Mouse (Mus musculus) retina, postnatal 1 day (tissue): Measurements from ENCODE around the gene Itpka.

Experiments
- DNase-seq: peaks from one replicate; pipeline ENCODE4 v3.0.0-alpha.2; 2012

Itpka gene

DNA sequence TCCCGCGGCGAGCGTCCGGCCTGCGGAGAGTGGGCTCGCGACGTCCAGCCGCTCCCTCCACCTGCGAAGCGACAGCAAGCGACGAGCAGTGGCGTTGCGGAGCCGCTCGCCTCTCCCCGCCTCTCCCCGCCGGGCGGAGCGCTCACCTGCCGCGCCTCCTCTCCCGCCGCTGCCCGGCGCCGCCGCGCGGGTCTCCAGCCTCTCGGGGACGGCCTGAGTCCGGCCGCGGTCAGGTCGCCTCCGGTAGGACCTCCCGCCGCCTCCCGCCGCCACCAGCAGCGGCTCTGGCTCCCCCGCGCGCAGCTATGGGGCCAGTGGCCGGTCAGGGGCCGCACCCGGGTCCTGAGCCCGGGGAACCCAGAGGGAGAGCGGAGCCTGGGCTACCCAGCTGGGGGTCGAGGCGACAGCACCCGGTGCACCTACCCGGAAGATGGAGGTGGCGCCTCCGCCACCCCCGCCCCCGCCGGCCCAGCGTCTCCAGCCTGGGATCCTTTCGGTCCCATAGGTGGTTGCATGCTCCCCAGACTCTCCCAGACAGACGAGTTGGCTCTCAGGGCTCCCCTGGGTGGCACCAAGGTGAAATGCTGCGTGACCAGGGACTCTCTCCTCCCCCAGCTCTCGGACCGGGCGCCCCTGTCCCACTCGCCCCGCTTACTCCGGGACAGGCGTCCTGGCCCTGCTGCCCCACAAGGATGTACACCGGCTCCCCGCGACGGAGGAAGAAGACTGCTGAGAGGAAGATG lies 16.1 kb downstream of the Itpka start:
- DNase-seq = peak; percentile 64

DNA sequence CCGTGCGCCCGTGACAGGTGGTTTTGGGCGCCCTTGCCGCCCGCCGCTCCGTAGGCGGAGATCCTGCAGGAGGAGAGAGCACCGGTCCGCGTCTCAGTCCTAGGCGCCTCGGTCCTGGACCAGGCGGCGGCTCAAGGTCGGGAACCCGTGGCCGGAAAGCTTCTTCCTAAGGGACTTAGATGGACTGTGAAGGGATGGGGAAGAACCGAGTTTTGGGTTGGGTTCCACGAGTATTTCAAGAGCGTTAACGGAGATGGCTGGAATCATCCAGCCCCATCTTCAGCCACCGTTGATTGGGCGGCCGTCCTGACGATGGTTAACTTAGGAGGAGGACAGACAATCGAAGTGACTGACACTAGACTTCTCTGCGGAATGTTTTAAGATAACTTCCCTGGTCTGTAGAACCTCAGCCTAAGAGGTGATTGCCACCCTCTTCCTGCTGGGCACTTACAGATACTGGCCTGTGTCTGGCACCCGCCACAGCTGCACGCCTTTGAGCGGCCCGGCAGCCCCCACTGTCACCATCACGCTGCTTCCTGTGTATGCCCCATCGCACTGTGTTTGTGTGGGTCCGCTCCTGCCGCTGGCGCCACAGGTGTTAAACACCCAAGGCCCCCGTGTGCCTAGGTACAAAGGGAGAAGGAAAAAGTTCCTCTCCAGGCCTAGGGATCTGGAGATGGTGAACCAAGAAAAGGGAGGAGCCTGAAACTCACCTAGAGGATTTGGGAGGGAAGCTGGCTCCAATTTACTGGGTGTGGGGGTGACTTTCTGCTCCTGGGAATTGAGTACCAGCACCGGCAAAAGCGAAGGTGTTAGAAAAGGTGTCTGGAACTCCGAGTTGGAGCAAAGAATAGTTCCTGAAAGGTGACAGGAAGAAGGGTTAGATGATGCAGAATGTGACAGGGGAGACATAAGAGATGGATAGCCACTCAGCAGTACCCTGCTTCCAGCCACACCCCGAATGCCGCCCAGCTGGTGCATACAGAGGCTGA lies 17.0 kb downstream of the Itpka start:
- DNase-seq = peak; percentile 14

DNA sequence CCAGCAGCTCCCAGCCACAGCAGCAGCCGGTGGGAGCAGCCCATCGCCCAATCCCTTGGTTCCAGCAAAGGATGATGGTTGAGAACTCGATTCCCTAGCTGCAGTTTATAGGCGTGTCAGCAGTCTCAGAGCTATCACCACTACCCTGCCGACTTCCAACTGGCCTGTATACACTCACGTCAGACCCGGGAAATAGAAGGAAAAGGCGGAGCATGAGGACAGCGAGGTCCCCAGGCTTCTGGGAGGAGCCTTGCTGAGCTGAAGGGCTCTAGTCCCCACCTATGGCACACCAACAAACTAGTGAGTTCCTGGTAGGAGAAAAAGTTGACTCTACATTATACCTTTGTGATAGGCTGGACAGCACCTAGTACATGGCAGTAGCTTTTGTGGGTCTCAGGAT lies 18.1 kb downstream of the Itpka start, which contains the start of gene Ltk:
Gene Ltk (minus strand): TSS at position 181 of the 400 bp plus-strand sequence.
- DNase-seq = peak; percentile 6

DNA sequence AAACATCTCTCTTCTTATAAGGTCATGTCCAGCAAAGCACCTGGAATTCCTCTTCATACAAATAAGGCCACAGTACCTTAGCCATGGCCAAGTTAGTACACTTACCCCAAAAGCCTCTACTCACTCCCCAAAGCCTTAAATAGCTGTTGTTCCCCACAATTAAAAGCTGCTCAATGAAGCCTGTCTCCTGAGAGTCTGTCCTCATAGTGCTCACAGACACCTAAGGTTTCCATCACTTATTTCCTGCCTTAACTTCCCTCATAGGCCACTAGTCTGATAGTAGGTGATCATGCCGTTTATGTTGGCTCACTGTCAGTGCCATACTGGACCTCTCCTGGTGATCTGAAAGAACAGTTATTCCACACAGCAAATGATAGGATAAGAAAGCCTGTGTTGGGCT lies 20.1 kb downstream of the Itpka start:
- DNase-seq = no peak

DNA sequence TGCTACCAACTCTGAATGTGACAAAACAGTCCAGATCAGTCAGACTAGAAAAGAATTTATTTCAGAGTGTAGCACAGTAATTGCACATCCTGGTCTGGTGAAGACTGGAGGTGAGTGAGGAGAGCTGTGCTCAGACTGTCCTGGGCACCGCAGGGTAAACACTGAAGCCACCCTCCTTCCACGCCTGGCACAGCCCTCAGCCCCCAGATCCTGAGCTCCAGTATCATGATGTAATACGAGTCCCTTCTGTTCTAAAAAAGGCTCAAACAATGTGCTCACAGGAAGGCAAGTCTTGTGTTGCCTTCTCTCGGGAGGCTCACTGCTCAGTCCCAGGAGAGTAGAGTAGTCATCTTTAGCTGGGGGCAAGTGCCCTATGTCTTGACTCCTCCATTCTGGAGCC lies 21.8 kb downstream of the Itpka start:
- no peak for DNase-seq

DNA sequence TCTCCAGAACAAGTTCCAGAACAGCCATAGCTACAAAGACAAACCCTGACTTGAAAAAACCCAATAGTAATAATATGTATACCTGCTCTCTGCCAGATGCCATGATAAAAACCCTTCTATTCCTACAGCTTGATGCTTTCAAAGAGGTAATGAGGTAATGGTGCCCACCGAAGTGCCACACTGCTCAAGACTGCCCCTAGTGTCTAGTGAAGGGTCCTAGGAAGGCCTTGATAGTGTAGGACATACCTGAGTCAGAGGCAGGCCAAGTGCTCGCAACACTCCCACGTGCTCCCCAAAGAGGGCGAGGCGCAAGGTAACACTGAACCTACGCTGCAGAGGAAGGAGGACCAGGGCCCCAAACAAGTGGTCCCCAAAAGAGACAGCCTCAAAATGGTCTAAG lies 25.1 kb downstream of the Itpka start:
- DNase-seq = peak; percentile 23

DNA sequence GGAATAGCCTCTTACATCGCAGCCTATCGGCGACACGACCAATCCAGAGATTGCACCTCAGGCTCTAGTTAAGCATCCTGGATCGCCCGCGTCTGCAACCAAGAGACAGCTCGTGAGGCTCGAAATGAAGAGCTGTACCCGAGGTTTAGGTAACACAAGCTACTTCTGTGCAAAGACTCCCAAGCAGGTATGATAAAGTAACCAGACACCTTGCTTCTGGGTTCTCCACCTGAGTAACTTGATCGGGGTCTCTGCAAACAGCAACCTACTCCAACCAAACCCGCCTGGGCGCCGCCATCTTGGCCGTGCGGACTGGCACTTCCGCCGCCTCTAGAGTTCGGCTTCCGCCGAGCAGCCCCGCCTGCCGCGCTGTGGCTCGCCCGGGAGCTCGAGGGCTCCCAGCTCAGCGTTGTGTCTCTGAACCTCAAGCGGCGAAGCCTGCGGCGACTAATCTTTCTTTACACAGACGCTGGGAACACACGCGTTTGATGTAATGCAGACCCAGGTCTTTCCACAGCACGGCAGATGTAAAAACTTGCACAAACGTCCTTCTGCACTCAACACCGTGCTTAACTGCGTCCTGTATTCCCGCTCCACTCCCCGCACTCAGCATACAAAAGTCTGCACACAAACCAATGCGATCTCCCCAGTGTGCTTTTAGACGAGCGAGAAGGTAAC lies 45.2 kb downstream of the Itpka start, which contains the start of gene Rpap1:
Gene Rpap1 (minus strand): TSS at position 332 of the 678 bp plus-strand sequence.
- DNase-seq = peak; percentile 90

DNA sequence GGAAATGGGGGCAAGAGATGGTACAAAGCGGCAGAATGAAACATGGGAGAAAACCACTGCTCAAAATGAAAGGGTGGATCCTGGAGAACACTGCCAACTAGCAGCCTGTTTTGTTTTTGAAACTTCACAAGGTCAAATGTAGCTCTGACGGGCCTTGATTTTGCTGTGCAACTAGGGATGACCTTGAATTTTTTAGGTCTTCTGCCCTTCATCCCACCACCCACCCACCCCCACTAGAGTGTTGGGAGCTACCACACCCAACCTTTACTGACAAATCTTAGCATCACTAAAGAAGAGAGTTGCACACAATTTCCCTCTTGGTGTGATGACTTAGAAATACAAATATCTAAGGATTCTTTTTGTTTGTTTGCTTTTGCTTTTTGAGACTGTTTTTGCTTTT lies 47.9 kb downstream of the Itpka start:
- DNase-seq = no peak

DNA sequence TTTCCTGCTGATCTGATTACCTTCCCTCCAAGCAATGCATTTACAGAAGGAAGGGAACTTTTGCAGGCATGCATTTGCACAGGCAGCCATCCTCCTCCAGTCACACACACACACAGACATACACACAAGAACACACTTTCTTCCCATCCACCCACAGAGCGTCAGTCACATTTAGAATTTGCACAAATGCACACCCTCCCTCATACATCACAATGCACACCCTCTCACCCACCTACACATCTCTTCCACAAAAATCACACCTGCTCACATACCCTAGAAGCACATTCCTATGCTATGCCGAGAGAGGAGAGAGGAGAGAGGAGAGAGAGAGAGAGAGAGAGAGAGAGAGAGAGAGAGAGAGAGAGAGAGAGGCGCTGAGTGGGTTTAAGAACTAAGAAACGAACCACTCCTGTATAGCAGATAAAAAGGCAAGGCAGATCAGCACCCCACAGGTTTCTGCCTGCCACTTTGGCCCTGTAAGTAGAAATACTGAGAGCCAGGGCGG lies 55.2 kb downstream of the Itpka start, which contains the start of gene Tyro3:
Gene Tyro3 (plus strand): TSS at position 455 of the 505 bp plus-strand sequence.
- no peak for DNase-seq

DNA sequence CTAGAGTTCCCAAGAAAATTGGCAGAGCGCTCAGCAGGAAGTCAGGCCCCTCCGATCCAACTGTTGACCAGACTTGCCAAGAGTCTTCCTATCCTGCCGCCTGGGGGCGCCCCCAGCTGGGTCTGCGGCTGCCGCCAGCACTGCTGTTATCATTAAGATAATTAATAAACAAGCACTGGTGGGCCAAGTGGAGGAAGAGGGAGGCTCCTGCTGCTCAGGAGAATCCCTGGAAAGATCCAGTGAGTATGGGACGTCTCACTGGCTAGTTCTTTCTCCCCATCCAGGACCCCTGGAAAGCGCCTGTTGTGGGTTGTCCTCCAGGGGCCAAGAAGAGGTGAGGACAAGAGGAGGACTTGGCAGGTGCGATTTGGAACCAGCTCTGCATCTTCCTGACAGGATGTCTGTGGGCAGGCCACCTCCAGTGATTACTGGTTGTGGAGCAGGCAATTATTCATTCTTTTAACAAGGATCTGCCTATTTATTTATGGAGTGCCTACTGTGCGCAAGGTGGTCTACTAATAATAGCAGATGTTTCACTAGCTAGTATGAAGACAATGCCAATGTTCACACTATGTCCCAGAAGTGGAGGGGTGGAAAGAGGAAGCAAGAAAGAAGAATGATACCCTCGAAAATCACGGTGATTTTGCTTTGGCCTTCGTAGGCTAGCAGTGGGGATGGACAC lies 56.2 kb downstream of the Itpka start:
- DNase-seq = peak; percentile 82

DNA sequence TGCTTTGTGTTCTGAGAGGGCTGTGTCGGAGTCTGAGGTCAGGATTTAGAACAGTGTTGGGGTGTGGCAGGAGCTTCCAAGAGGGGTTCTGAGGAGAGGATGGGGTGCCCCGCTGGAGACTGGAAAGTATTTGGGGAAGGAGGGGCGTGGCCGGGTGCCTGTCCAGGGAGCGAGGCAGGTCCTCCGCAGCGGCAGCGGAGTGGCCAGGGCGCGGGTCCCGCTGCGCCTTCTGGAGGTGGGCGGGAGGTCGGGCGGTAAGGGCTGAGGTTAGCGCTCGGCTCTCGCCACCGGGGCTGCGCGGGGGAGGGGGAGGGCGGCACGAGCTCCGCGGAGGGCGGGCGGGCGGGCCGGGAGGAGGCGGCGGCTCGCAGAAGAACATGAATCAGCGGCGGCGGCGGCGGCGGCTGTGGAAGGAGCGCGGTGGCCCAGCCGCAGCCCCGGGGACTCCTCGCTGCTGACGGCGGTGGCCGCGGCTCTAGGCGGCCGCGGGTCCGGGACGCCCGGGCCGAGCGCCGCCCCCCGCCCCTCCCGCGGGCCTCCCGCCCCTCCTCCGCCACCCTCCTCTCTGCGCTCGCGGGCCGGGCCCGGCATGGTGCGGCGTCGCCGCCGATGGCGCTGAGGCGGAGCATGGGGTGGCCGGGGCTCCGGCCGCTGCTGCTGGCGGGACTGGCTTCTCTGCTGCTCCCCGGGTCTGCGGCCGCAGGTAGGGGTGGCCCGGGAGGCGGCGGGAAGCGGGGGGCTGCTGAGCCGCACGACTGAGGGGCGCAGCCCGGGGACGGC lies 57.2 kb downstream of the Itpka start:
- peak; percentile 70 for DNase-seq

DNA sequence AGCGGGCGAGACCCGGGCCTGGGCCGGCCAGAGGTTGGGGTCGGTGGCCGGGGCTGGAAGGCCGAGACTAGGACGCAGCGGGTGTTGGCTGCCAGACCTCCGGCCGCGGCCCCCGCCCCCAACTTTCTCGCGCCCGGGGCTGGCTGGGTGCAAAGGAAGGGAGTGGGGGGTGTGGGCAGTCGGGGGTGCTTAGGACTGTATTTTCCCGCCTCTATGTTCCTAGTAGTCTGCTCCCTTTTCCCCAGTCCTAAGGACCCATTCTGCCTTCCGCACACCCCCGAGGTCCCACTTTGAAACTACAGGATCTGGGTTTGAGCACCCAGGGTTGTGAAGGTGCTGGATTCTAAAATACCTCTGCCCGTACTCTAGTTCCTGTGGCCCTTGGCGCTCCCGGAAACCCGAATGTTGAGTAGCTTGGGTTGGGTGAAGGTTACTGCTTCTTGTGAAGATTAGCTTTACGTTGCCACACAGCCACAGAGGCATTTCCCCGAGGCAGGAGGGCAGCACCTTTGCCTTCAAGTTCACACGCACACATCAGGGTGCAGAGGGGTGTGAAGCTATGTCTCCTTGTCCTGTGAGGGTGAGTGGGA lies 57.9 kb downstream of the Itpka start:
- peak; percentile 26 for DNase-seq
